Mouse (Mus musculus) MEL (cell line): ENCODE data around the gene Naa25.
A peak's percentile ranks its signal among the peaks of the same experiment; 100 is the strongest.

Experiments used
- CHD1 ChIP-seq: IDR thresholded peaks from 2 replicates; pipeline ENCODE4 v1.6.1; 2012; ENCODE audit warnings: low read depth, mild to moderate bottlenecking, inconsistent platforms, low read length, improper control_type of control experiment
- CTCF ChIP-seq, 3 experiments: IDR thresholded peaks in 2 of 3; conservative IDR thresholded peaks in 1 of 3; 2 replicates each; pipeline ENCODE4 v1.5.1; 2011 to 2012; ENCODE audit warnings: low read length in 3 of 3, low read depth in 2 of 3, mild to moderate bottlenecking in 2 of 3, improper control_type of control experiment in 1 of 3, inconsistent platforms in 1 of 3, mixed read lengths in 1 of 3, moderate library complexity in 1 of 3; ENCODE audit not compliant: control insufficient read depth in 1 of 3, insufficient read depth in 1 of 3, poor library complexity in 1 of 3, severe bottlenecking in 1 of 3
- EP300 ChIP-seq, 2 experiments: IDR thresholded peaks; 2 replicates each; pipeline ENCODE4 v1.6.1; 2011; ENCODE audit warnings: improper control_type of control experiment in 2 of 2, low read length in 2 of 2, low read depth in 1 of 2, mild to moderate bottlenecking in 1 of 2
- MAX ChIP-seq: IDR thresholded peaks from 2 replicates; pipeline ENCODE4 v1.6.1; 2011; ENCODE audit warnings: low read length, improper control_type of control experiment
- POLR2AphosphoS2 ChIP-seq: IDR thresholded peaks from 2 replicates; pipeline ENCODE4 v1.6.1; 2011; ENCODE audit warnings: low read length, improper control_type of control experiment
- TBP ChIP-seq: IDR thresholded peaks from 2 replicates; pipeline ENCODE4 v1.8.0; 2011; ENCODE audit warnings: low read depth, low read length, improper control_type of control experiment
- ZC3H11A ChIP-seq: IDR thresholded peaks from 2 replicates; pipeline ENCODE4 v1.6.1; 2012; ENCODE audit warnings: low read depth, mild to moderate bottlenecking, inconsistent platforms, low read length, improper control_type of control experiment

GRCm38 (mm10) chr5:121452026-121452869 lies 54.5 kb downstream of the Naa25 start, which contains the start of gene Erp29:
- TF ChIP-seq MAX (peak; percentile 40), POLR2AphosphoS2 (0 out of 2 replicates have a peak, but pooled peaks have one; percentile 34), ZC3H11A (no peak; the same call in 1 of the 2 replicates), TBP (0 out of 2 replicates have a peak, but pooled peaks have one; percentile 38), EP300 (IDR thresholded peaks at IDR 0.05; ENCODE audit: low read depth in 1 of 2, low read length in 2 of 2) (no peak), CTCF (IDR thresholded peaks at IDR 0.05 in 2 of 3, conservative IDR thresholded peaks at IDR 0.05 in 1 of 3; ENCODE audit: control insufficient read depth in 1 of 3, insufficient read depth in 1 of 3, low read depth in 2 of 3, low read length in 3 of 3, poor library complexity in 1 of 3, severe bottlenecking in 1 of 3) (no peak), CHD1 (peak; percentile 76; the same call in 1 of the 2 replicates)
